Mouse (Mus musculus) thymus, adult 2 months (tissue): ENCODE data around the gene Mb21d2. TPM values are rescaled to one million over a fixed set of nuclear protein-coding genes. Genes with fewer than 3 reads are reported as not detected.

Experiments used
- DNase-seq: peaks from one replicate; pipeline ENCODE4 v3.0.0; 2021
- H3K27ac ChIP-seq: fragments of 200-500 bp; 2 replicates; pipeline ENCODE4 v1.5.1; 2012; ENCODE audit warnings: low read length, control low read depth; ENCODE audit not compliant: control insufficient read depth, insufficient read depth
- H3K27me3 ChIP-seq: fragments of 200-500 bp; 2 replicates; pipeline ENCODE4 v1.6.1; 2012; ENCODE audit warnings: mild to moderate bottlenecking, low read length, moderate library complexity, mixed read lengths; ENCODE audit not compliant: control insufficient read depth, insufficient read depth
- H3K36me3 ChIP-seq: fragments of 200-500 bp; 2 replicates; pipeline ENCODE4 v1.6.1; 2012; ENCODE audit warnings: mild to moderate bottlenecking, low read length, moderate library complexity; ENCODE audit not compliant: control insufficient read depth, insufficient read depth
- H3K4me1 ChIP-seq: fragments of 200-500 bp; replicated peaks from 2 replicates; pipeline ENCODE4 v1.6.1; 2012; ENCODE audit warnings: low read length; ENCODE audit not compliant: control insufficient read depth, insufficient read depth
- H3K4me3 ChIP-seq: fragments of 200-500 bp; 2 replicates; pipeline ENCODE4 v1.5.1; 2012; ENCODE audit warnings: mild to moderate bottlenecking, low read length, control low read depth, moderate library complexity; ENCODE audit not compliant: control insufficient read depth, insufficient read depth
- CTCF ChIP-seq: fragments of 200-500 bp; IDR thresholded peaks from 2 replicates; pipeline ENCODE4 v1.5.1; 2012; ENCODE audit warnings: mild to moderate bottlenecking, control low read depth, low read length, moderate library complexity, borderline replicate concordance; ENCODE audit not compliant: control insufficient read depth, poor library complexity, insufficient read depth; ENCODE audit errors: extremely low read depth
- POLR2A ChIP-seq: fragments of 200-500 bp; IDR thresholded peaks from 2 replicates; pipeline ENCODE4 v1.6.1; 2012; ENCODE audit warnings: mild to moderate bottlenecking, low read length, control low read depth, moderate library complexity; ENCODE audit not compliant: control insufficient read depth, poor library complexity, insufficient read depth; ENCODE audit errors: extremely low read depth
- WGBS: fragments of 180-500 bp; shearing (Covaris S2); methylation state at CpG from one replicate; pipeline ENCODE4 v1.1.7; 2018; 5-methylcytosine and 5-hydroxymethylcytosine counted together
- polyA plus RNA-seq: library from polyadenylated mRNA; depleted of rRNA; stranded (reverse); fragments of >200 nt; gene quantifications from 2 replicates; pipeline ENCODE4 v1.2.3, GENCODE M21; 2012; rRNA removed

Gene Mb21d2
- polyA plus RNA-seq, 1 experiment, result 3.3 TPM

DNA sequence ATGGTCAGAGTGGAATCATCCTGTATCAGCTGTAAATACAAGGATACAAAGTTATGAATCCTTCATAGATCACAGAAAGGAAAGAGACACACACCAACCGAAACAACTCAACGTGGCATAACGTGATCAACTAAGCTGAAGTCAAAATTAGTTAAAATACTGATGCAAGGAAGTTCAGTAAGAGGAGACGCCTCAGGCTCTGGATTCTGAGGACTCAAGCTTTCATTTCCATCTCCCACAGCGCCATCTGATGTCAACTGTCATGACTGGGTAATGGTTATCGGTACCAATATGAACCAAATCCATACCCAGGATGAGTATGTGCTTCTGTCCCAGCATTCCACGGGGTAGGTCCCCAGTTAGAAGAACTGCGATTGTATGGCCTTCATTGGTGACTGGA, 104.7 kb downstream of the Mb21d2 start:
- Histone ChIP-seq H3K36me3 (no peaks in the 10 kb centered on the region), H3K4me3 (no peak overlapping the region), H3K27ac (no peak overlapping the region), H3K27me3 (no peaks in the 10 kb centered on the region), H3K4me1 (no peaks in the 10 kb centered on the region)
- no peak for TF ChIP-seq POLR2A
- no peak for TF ChIP-seq CTCF
- WGBS, result 95% methylated on average over 8 of the region's 8 CpGs
- no peak for DNase-seq

DNA sequence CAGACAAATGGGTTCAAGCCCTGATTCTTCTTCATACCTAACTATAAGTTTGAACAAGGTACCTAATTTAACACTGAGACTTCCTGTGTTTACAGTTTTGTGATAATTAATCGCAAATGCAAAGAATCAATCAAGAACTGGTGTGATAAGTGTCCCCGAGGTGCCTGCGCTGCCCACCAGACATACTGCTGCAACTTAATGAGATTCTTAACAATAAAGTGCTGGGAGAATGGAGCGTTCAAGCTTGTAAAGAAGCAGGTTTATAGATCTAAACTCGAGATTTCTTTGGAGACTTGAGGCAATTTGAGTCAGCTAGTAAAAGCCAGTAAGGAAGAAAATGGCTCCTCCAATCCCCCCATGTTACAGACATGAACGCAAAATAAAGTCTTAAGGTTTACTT, 107.7 kb downstream of the Mb21d2 start:
- WGBS, result 87% methylated on average over 6 of the region's 6 CpGs
- no peaks in the 10 kb centered on the region for H3K27me3 ChIP-seq
- no peak for DNase-seq
- TF ChIP-seq CTCF (no peak), POLR2A (no peak)
- no peak overlapping the region for H3K4me3 ChIP-seq
- H3K36me3 ChIP-seq, result no peaks in the 10 kb centered on the region
- no peaks in the 10 kb centered on the region for H3K4me1 ChIP-seq
- no peak overlapping the region for H3K27ac ChIP-seq

DNA sequence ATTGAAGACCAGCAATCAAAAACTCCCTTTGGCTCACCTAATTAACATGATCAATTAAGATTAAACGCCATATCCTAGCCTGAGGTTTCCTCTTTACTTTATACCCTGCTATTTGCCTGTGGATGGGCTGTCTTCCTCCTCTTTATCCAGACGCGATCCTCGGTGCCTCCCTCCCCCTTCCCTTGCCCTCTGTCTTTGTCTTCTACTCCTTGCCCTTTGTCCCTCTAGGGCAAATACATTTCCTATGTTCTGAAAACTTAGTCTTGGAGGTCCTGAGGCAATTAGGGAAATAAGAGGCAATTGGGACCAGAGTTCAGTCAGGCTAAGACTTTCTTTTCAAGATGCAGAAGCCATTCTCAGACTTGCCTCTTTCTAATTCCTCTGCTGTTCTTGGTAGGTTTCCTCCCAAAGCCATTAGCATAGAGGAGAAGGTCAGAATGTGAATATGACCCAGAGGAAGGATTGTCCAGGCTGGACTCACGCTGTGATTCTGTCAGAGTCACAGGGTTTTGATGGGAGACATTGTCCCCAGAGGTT, 110.7 kb downstream of the Mb21d2 start:
- Histone ChIP-seq H3K27ac (no peak overlapping the region), H3K36me3 (no peaks in the 10 kb centered on the region), H3K27me3 (no peaks in the 10 kb centered on the region), H3K4me3 (no peak overlapping the region), H3K4me1 (no peaks in the 10 kb centered on the region)
- 72% methylated on average over 5 of the region's 5 CpGs for WGBS
- DNase-seq, result no peak
- TF ChIP-seq CTCF (no peak), POLR2A (no peak)

DNA sequence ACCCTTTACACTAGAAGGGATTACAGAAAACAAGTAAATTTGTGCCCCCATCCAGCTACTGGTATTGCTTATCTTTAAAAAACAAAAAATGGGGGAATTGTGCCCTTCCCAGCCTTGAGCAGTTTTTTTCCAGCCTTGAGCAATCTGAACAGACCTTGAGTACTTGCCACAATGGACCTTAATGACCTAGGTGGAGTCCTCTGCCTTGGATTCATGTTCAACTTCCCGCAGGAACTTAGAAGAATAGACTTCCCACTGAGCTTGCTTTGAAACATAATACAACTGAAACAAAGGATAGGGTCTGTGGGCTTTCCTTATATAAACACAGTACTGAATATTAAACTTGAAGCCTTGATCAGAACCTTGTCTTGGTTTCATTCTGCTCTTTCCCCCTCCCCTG, 116.2 kb downstream of the Mb21d2 start:
- TF ChIP-seq POLR2A (no peak), CTCF (no peak)
- H3K4me1 ChIP-seq, result no peaks in the 10 kb centered on the region
- H3K27ac ChIP-seq, result no peak overlapping the region
- no peaks in the 10 kb centered on the region for H3K27me3 ChIP-seq
- no peak for DNase-seq
- 98% methylated on average over 1 of the region's 1 CpGs for WGBS
- no peaks in the 10 kb centered on the region for H3K36me3 ChIP-seq
- H3K4me3 ChIP-seq, result no peak overlapping the region

DNA sequence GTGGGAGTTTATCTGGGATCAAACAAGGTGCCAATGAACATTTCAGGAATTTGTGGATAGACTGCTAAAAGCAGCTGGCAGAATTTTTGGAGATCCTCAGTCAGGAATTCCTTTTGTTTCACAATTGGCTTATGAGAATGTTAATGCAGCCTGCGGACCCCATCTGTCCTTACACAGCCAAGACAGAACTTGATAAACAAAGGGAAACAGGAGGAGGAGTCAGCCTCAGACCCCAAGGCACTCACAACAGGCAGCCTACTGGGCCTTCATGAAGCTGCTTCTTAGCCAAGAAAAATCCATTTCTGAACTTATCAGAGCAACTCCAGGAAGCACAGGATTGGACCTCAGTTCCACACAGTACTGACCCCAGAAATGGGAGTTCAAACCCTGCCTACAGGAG, 120.4 kb downstream of the Mb21d2 start:
- Histone ChIP-seq H3K27ac (no peak overlapping the region), H3K36me3 (no peaks in the 10 kb centered on the region), H3K27me3 (no peaks in the 10 kb centered on the region), H3K4me3 (no peak overlapping the region), H3K4me1 (no peaks in the 10 kb centered on the region)
- TF ChIP-seq CTCF, result no peak
- TF ChIP-seq POLR2A, result no peak
- no peak for DNase-seq
- whole genome bisulfite sequencing, result 89% methylated on average over 1 of the region's 1 CpGs

DNA sequence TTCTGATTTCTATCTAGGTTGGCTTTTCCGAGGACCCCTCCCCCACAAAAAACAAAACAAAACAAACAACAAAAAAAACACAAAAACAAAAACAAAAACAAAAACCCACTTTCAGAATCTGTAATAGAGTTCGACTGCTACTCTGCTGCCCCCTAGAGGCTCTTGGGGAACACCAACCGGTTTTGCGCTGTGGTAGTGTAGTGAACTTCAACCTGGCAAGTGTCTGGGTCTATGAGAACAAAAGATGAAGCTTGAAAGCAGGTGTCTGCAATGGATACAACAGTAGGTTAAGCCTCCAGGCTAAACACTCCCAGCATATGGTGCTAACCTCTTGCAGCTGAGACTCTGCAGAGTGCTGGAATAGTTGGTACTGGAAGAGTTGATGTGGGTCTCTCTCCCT, 136.4 kb downstream of the Mb21d2 start:
- H3K4me3 ChIP-seq, result no peak overlapping the region
- no peaks in the 10 kb centered on the region for H3K4me1 ChIP-seq
- H3K36me3 ChIP-seq, result no peaks in the 10 kb centered on the region
- H3K27ac ChIP-seq, result no peak overlapping the region
- WGBS, result 9% methylated on average over 4 of the region's 4 CpGs
- H3K27me3 ChIP-seq, result no peaks in the 10 kb centered on the region
- no peak for TF ChIP-seq POLR2A
- no peak for TF ChIP-seq CTCF
- DNase-seq, result no peak

Other genes starting within 250 kb of the Mb21d2 start
- gene Fgf12, start 176.6 kb downstream of the Mb21d2 start, polyA plus RNA-seq, result 0.27 and 0.65 TPM in 2 replicates